Mouse (Mus musculus): Measurements from ENCODE around the gene Ssna1. TPM values are rescaled to one million over a fixed set of nuclear protein-coding genes. Genes with fewer than 3 reads are reported as not detected.
A peak's percentile ranks its signal among the peaks of the same experiment; 100 is the strongest.

The Ssna1 gene
- polyA plus RNA-seq, 1 experiment from 2014 or later, result 171 TPM

DNA sequence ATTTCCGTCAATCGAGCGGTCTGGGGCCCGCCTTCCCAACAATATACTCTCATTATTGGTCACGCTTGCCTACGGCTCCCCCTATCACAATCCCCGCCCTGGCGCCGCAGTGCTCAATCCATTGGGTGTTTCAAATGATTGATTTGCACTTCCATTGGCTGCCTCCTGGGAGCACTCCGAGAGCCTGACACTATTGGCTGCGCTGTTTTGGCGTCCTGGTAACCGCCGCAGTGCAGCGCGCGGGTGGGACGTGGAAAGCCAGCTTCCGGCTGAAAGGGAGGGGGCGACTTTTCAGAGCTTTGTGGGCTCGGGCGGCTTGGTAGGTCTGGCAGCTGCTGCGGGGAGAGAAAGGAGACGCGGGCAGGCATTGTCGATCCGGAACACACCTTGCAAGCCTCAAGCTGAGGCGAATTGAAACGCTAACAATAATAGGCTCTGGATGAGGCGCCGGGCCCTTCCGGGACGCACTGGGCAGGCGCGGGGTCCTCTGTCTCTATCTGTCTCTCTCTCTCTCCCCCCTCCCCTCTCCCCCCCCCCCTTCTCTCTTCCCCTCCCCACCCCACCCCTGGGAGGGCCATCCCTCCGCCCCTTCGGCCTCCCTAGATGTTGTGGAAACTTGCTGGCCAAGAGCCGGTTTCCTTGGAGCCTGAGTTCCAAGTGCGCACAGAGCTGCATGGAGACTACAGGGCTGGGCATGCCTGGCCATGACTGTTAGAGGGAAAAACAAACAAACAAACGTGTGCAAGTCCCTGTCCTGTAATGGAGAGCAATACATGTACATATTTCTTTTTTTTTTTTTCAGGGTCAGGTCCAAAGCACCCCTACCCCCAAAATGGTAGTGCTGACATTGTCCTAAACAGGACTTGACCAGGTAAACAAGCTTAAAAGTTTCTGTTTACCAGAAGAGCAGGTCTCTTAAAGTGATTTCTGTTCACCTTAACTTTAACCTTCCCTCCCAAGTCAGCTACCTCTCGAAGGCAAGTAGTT lies 47.2 kb downstream of the Ssna1 start:
- peak overlapping the region; percentile 62 for H3K9ac ChIP-seq
- H3K27me3 ChIP-seq, result no peaks in the 10 kb centered on the region
- H3K4me2 ChIP-seq, result peak overlapping the region; percentile 54
- H3K36me3 ChIP-seq, result peaks cover 5% of the 10 kb centered on the region
- H3K4me3 ChIP-seq, result peak overlapping the region; percentile 72
- peak; percentile 98 for ATAC-seq (ENCODE audit: low FRiP score, low read depth)
- WGBS, result 2% methylated on average over 40 of the region's 41 CpGs
- peak overlapping the region; percentile 99 for H3K27ac ChIP-seq (replicated peaks)
- H3K4me1 ChIP-seq (replicated peaks), result peaks cover 24% of the 10 kb centered on the region
- no peaks in the 10 kb centered on the region for H3K9me3 ChIP-seq

DNA sequence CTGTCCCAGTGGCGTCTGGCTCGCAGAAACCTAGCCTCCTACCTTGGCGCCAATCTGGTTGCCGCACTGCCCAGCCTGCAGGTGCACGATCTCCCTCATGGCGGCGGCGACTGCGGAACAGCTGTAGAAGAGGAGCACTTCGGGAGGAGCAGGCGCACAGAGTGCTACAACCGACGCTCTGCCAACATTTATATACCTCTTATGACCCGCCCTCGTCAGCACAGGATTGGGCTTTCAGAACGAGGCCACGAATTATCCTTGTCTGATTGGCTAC lies 47.8 kb downstream of the Ssna1 start, which contains the start of gene Tubb4b:
Gene Tubb4b, minus strand, starts transcription at position 211 of the 274 bp plus-strand sequence.
- WGBS, result 0% methylated on average over 17 of the region's 17 CpGs
- peaks cover 5% of the 10 kb centered on the region for H3K36me3 ChIP-seq
- ATAC-seq (ENCODE audit: low FRiP score, low read depth), result no peak

DNA sequence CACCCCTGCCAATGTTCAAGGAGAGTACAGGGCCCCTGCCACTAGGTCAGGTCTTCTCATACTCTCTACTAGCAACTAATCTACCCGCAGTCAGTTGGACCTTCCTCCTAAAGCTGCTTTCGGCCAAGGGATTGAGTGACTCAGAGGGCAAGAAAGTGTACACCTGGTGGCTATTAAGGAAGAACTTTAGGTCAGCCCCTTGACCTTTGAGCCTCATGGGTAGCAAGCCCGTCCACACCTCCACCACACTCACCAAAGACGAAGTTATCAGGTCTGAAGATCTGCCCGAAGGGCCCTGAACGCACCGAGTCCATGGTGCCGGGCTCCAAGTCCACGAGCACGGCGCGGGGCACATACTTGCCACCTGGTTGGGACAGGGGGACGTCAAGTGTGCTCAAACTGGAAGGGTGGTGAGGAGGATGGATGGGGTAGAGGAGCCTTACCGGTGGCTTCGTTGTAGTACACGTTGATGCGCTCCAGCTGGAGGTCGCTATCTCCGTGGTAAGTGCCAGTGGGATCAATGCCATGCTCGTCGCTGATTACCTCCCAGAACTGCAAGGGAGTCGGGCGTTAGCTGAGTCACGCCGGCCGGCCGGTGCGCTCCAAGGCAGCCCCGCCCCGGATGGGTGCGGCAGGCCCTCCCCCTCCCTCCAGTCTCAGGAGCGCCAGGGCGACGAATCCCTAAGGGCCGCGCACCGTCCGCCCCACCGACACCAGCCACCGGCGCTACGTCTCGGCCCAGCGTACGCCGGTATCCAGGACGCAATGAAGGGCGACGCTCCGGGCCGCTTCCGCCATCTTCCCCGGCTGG lies 48.4 kb downstream of the Ssna1 start:
- WGBS, result 3% methylated on average over 53 of the region's 53 CpGs

More for the DNA sequence above, 47.8 kb downstream of the Ssna1 start, which contains the start of gene Tubb4b:
- Histone ChIP-seq H3K4me3 (peak within 1 kb of the TSS; percentile 72), H3K9me3 (no peaks in the 10 kb centered on the region), H3K27ac (replicated peaks) (peak within 1 kb of the TSS; percentile 99), H3K9ac (peak within 1 kb of the TSS; percentile 70), H3K4me1 (replicated peaks) (peaks cover 24% of the 10 kb centered on the region), H3K27me3 (no peaks in the 10 kb centered on the region), H3K4me2 (peak within 1 kb of the TSS; percentile 94)

DNA sequence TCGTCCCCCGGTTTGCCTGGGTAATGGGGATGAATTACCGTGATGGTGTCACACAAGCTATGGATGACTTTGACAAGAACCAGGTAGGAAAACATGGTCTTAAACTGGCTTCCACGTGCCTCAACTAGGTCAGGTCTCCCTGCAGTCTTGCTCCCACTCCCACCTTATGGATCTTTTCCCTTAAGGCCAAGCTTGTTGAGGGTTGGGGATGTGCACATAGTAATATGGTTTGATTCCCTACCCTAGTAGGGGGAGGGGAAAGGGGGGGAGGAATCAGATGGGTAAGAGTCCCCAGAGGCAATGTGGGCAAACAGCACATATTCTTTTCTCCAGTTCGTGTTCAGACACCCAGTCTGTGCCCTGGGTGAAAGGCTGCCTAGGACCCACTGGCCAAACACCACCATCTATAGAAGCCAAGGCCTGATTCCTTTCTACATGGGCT lies 50.9 kb downstream of the Ssna1 start:
- 66% methylated on average over 5 of the region's 5 CpGs for WGBS
- no peak for ATAC-seq (ENCODE audit: low FRiP score, low read depth)
- peaks cover 5% of the 10 kb centered on the region for H3K36me3 ChIP-seq

More for the DNA sequence above, 48.4 kb downstream of the Ssna1 start:
- peaks cover 5% of the 10 kb centered on the region for H3K36me3 ChIP-seq
- peak overlapping the region; percentile 94 for H3K4me2 ChIP-seq
- H3K27me3 ChIP-seq, result no peaks in the 10 kb centered on the region
- peak overlapping the region; percentile 70 for H3K9ac ChIP-seq
- peak overlapping the region; percentile 72 for H3K4me3 ChIP-seq
- ATAC-seq (ENCODE audit: low FRiP score, low read depth), result no peak; the same call in 1 of the 2 replicates
- peaks cover 23% of the 10 kb centered on the region for H3K4me1 ChIP-seq (replicated peaks)
- H3K9me3 ChIP-seq, result no peaks in the 10 kb centered on the region
- peak overlapping the region; percentile 93 for H3K27ac ChIP-seq (replicated peaks)

More for the DNA sequence above, 50.9 kb downstream of the Ssna1 start:
- no peaks in the 10 kb centered on the region for H3K27me3 ChIP-seq
- H3K27ac ChIP-seq (replicated peaks), result no peak overlapping the region
- H3K4me2 ChIP-seq, result no peak overlapping the region
- H3K9me3 ChIP-seq, result no peaks in the 10 kb centered on the region
- peaks cover 18% of the 10 kb centered on the region for H3K4me1 ChIP-seq (replicated peaks)
- no peak overlapping the region for H3K9ac ChIP-seq
- H3K4me3 ChIP-seq, result no peak overlapping the region

Other genes starting within 250 kb of the Ssna1 start
- gene Nsmf, start 218.1 kb downstream of the Ssna1 start, polyA plus RNA-seq (2015; fragmentation: Nextera tagmentation; extraction: Ambion mirVana), result 166 and 188 TPM in 2 replicates
- 0.12 TPM in 1 of 2 replicates, not detected in the other for gene Entpd8, start 192.1 kb downstream of the Ssna1 start, polyA plus RNA-seq (2015; fragmentation: Nextera tagmentation; extraction: Ambion mirVana)
- gene Noxa1, start 177.3 kb downstream of the Ssna1 start, polyA plus RNA-seq (2015; fragmentation: Nextera tagmentation; extraction: Ambion mirVana), result not detected in 2 replicates
- 18.9 and 20.2 TPM in 2 replicates for gene Nrarp, start 91.7 kb downstream of the Ssna1 start, polyA plus RNA-seq (2015; fragmentation: Nextera tagmentation; extraction: Ambion mirVana)
- gene Tor4a, start 75.6 kb downstream of the Ssna1 start, polyA plus RNA-seq (2015; fragmentation: Nextera tagmentation; extraction: Ambion mirVana), result 1.9 and 2.3 TPM in 2 replicates
- gene Nelfb, start 60.9 kb downstream of the Ssna1 start, polyA plus RNA-seq (2015; fragmentation: Nextera tagmentation; extraction: Ambion mirVana), result 108 and 112 TPM in 2 replicates
- not detected in 2 replicates for gene Stpg3, start 57.8 kb downstream of the Ssna1 start, polyA plus RNA-seq (2015; fragmentation: Nextera tagmentation; extraction: Ambion mirVana)
- gene Fam166a, start 53.7 kb downstream of the Ssna1 start, polyA plus RNA-seq (2015; fragmentation: Nextera tagmentation; extraction: Ambion mirVana), result 0.70 and 0.72 TPM in 2 replicates
- 444 and 468 TPM in 2 replicates for gene Tubb4b, start 47.7 kb downstream of the Ssna1 start, polyA plus RNA-seq (2015; fragmentation: Nextera tagmentation; extraction: Ambion mirVana)
- not detected in 2 replicates for gene Slc34a3, start 38.1 kb downstream of the Ssna1 start, polyA plus RNA-seq (2015; fragmentation: Nextera tagmentation; extraction: Ambion mirVana)
- not detected in 2 replicates for gene Rnf224, start 35.7 kb downstream of the Ssna1 start, polyA plus RNA-seq (2015; fragmentation: Nextera tagmentation; extraction: Ambion mirVana)
- gene Rnf208, start 30.2 kb downstream of the Ssna1 start, polyA plus RNA-seq (2015; fragmentation: Nextera tagmentation; extraction: Ambion mirVana), result 145 and 177 TPM in 2 replicates
- 0.23 TPM in 1 of 2 replicates, not detected in the other for gene Cysrt1, start 30.0 kb downstream of the Ssna1 start, polyA plus RNA-seq (2015; fragmentation: Nextera tagmentation; extraction: Ambion mirVana)
- 4.9 and 6.3 TPM in 2 replicates for gene AL732309.1, start 25.6 kb downstream of the Ssna1 start, polyA plus RNA-seq (2015; fragmentation: Nextera tagmentation; extraction: Ambion mirVana)
- gene Tmem203, start 17.0 kb downstream of the Ssna1 start, polyA plus RNA-seq (2015; fragmentation: Nextera tagmentation; extraction: Ambion mirVana), result 13.4 and 13.8 TPM in 2 replicates
- gene Tprn, start 9.8 kb downstream of the Ssna1 start, polyA plus RNA-seq (2015; fragmentation: Nextera tagmentation; extraction: Ambion mirVana), result 17.1 and 21.5 TPM in 2 replicates
- 139 and 143 TPM in 2 replicates for gene Anapc2, start within 50 bp of the Ssna1 start, polyA plus RNA-seq (2015; fragmentation: Nextera tagmentation; extraction: Ambion mirVana)
- not detected in 2 replicates for gene Tmem210, start 15.7 kb upstream of the Ssna1 start, polyA plus RNA-seq (2015; fragmentation: Nextera tagmentation; extraction: Ambion mirVana)
- 0.18 TPM in 1 of 2 replicates, not detected in the other for gene Lrrc26, start 17.5 kb upstream of the Ssna1 start, polyA plus RNA-seq (2015; fragmentation: Nextera tagmentation; extraction: Ambion mirVana)
- 58.4 and 61.3 TPM in 2 replicates for gene Grin1, start 46.7 kb upstream of the Ssna1 start, polyA plus RNA-seq (2015; fragmentation: Nextera tagmentation; extraction: Ambion mirVana)
- gene Man1b1, start 59.9 kb upstream of the Ssna1 start, polyA plus RNA-seq (2015; fragmentation: Nextera tagmentation; extraction: Ambion mirVana), result 43.6 and 45.2 TPM in 2 replicates
- gene Dpp7, start 83.9 kb upstream of the Ssna1 start, polyA plus RNA-seq (2015; fragmentation: Nextera tagmentation; extraction: Ambion mirVana), result 24.4 and 24.9 TPM in 2 replicates
- gene Uap1l1, start 93.2 kb upstream of the Ssna1 start, polyA plus RNA-seq (2015; fragmentation: Nextera tagmentation; extraction: Ambion mirVana), result 5.1 and 6.4 TPM in 2 replicates
- gene Sapcd2, start 99.9 kb upstream of the Ssna1 start, polyA plus RNA-seq (2015; fragmentation: Nextera tagmentation; extraction: Ambion mirVana), result 11.8 and 13.8 TPM in 2 replicates
- 3.7 and 7.0 TPM in 2 replicates for gene Entpd2, start 123.4 kb upstream of the Ssna1 start, polyA plus RNA-seq (2015; fragmentation: Nextera tagmentation; extraction: Ambion mirVana)
- 424 and 493 TPM in 2 replicates for gene Npdc1, start 126.9 kb upstream of the Ssna1 start, polyA plus RNA-seq (2015; fragmentation: Nextera tagmentation; extraction: Ambion mirVana)
- 0.08 TPM in 1 of 2 replicates, not detected in the other for gene Fut7, start 150.8 kb upstream of the Ssna1 start, polyA plus RNA-seq (2015; fragmentation: Nextera tagmentation; extraction: Ambion mirVana)
- gene Abca2, start 156.3 kb upstream of the Ssna1 start, polyA plus RNA-seq (2015; fragmentation: Nextera tagmentation; extraction: Ambion mirVana), result 15.0 and 15.1 TPM in 2 replicates
- gene Clic3, start 184.4 kb upstream of the Ssna1 start, polyA plus RNA-seq (2015; fragmentation: Nextera tagmentation; extraction: Ambion mirVana), result 3.7 and 4.3 TPM in 2 replicates
- 109 and 119 TPM in 2 replicates for gene Paxx, start 188.7 kb upstream of the Ssna1 start, polyA plus RNA-seq (2015; fragmentation: Nextera tagmentation; extraction: Ambion mirVana)
- gene Ptgds, start 197.6 kb upstream of the Ssna1 start, polyA plus RNA-seq (2015; fragmentation: Nextera tagmentation; extraction: Ambion mirVana), result 647 and 983 TPM in 2 replicates
- not detected in 2 replicates for gene Lcn12, start 221.5 kb upstream of the Ssna1 start, polyA plus RNA-seq (2015; fragmentation: Nextera tagmentation; extraction: Ambion mirVana)
- gene Fbxw5, start 228.3 kb upstream of the Ssna1 start, polyA plus RNA-seq (2015; fragmentation: Nextera tagmentation; extraction: Ambion mirVana), result 120 and 143 TPM in 2 replicates
- 5.8 and 6.1 TPM in 2 replicates for gene C8g, start 229.3 kb upstream of the Ssna1 start, polyA plus RNA-seq (2015; fragmentation: Nextera tagmentation; extraction: Ambion mirVana)